Mouse (Mus musculus) liver, embryonic 16.5 days (tissue): Measurements from ENCODE around the gene Syt9. TPM values are rescaled to one million over a fixed set of nuclear protein-coding genes. Genes with fewer than 3 reads are reported as not detected.

Source experiments
- ATAC-seq: fragments of 200-750 bp; cut with Nextera tagmentation; 2 replicates; pipeline ENCODE4 v1.8.0; 2017; ENCODE audit warnings: low read depth, mild to moderate bottlenecking, moderate number of reproducible peaks, moderate library complexity
- H3K27ac ChIP-seq: fragments of 300-500 bp; sonication (generic); 2 replicates; pipeline ENCODE4 v1.5.1; 2014; ENCODE audit warnings: mild to moderate bottlenecking, low read length
- H3K27me3 ChIP-seq: fragments of 300-500 bp; sonication (generic); 2 replicates; pipeline ENCODE4 v1.6.1; 2014; ENCODE audit warnings: low read depth, low read length, mixed read lengths; ENCODE audit not compliant: control insufficient read depth, insufficient read depth
- H3K36me3 ChIP-seq: fragments of 300-500 bp; sonication (generic); 2 replicates; pipeline ENCODE4 v1.6.1; 2014; ENCODE audit warnings: mild to moderate bottlenecking; ENCODE audit not compliant: control insufficient read depth, insufficient read depth
- H3K4me1 ChIP-seq: fragments of 300-500 bp; sonication (generic); 2 replicates; pipeline ENCODE4 v1.6.1; 2014; ENCODE audit warnings: low read depth, low read length, mixed read lengths; ENCODE audit not compliant: control insufficient read depth
- H3K4me2 ChIP-seq: fragments of 300-500 bp; sonication (generic); 2 replicates; pipeline ENCODE4 v1.6.1; 2014; ENCODE audit warnings: low read depth, low read length, mixed read lengths
- H3K4me3 ChIP-seq: fragments of 300-500 bp; sonication (generic); 2 replicates; pipeline ENCODE4 v1.5.1; 2014; ENCODE audit warnings: low read depth, mild to moderate bottlenecking, low read length
- H3K9ac ChIP-seq: fragments of 300-500 bp; sonication (generic); 2 replicates; pipeline ENCODE4 v1.6.1; 2014; ENCODE audit warnings: low read depth, low read length
- H3K9me3 ChIP-seq: fragments of 300-500 bp; sonication (generic); replicated peaks from 2 replicates; pipeline ENCODE4 v1.6.1; 2016; ENCODE audit warnings: low read length; ENCODE audit not compliant: control insufficient read depth
- WGBS: fragments of 180-500 bp; shearing (Covaris S2); extraction: QIAGEN DNeasy Blood & Tissue Kit; methylation state at CpG from one replicate; pipeline ENCODE4 v1.1.7; 2014; ENCODE audit not compliant: insufficient replicate concordance; 5-methylcytosine and 5-hydroxymethylcytosine counted together
- polyA plus RNA-seq: library from polyadenylated mRNA; unstranded; fragments of >200 nt; fragmentation: Nextera tagmentation; extraction: Ambion mirVana; gene quantifications from 2 replicates; pipeline ENCODE4 v1.2.1, GENCODE M21; 2015

Gene Syt9
- polyA plus RNA-seq, 1 experiment from 2014 or later: 0.13 TPM

DNA sequence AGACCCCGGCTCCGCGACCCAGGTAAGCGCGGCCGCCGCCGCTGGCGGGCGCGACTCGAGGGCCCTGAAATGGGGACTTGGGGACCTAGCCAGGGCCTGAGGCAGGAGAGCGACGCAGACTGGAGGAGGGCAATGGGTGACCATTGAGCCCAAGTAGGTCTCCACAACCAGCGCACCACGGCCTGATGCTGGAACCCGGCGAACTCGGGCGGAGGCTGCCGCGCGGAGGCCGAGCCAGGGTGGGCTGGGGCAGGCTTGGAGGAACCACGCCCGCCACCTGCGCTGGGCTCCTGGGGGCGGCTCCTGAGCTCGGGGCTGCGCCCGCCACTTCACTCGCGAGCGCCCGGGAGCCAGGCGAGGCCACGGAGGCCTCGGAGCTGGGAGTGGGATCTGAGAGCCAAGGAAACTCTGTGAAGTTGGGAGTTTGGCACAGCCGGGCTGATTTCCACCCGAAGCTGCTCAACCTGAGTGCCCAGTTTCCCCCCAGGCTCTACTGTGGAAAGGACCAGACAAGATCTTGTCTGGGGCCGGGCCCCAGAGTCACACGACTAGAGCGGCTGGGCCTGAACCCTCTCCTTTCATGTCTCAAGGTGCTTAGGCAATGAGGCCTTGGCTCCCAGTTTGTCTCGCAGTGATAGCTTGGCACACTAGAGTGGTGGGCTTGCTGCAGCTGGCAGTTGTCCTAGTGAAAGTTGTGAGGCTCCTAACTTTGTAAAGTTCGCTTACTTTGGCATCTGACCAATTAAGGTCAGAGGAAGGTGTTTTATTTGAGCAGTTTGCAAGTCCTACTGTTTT lies 795 bp downstream of the Syt9 start:
- H3K4me1 ChIP-seq: no peaks in the 10 kb centered on the region
- no peaks in the 10 kb centered on the region for H3K36me3 ChIP-seq
- no peak overlapping the region for H3K27ac ChIP-seq
- no peak overlapping the region for H3K9ac ChIP-seq
- ATAC-seq: no peak
- H3K4me3 ChIP-seq: peak overlapping the region; percentile 55
- H3K27me3 ChIP-seq: peaks cover 38% of the 10 kb centered on the region
- H3K9me3 ChIP-seq: no peaks in the 10 kb centered on the region
- 5% methylated on average over 40 of the region's 45 CpGs for WGBS
- H3K4me2 ChIP-seq: peak overlapping the region; percentile 59

DNA sequence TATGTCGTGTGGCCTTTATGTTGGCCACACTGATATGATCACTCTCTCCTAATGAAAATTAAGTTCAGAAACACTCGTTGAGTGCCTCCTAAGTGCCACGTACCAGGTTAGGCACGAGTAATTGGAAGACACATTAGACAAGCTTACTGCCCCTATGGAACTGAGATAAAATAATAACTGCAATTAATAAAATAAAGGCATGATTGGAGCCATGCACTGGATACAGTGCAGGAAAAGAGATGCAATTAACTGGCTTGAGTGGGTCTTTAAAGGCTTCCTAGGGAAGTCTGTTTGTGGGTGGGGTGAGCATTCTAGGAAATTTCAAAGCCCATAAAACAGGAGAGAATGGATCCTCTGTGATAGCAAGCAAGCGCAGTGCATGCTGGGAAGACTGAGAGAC lies 10.0 kb downstream of the Syt9 start:
- no peaks in the 10 kb centered on the region for H3K4me1 ChIP-seq
- no peak overlapping the region for H3K4me3 ChIP-seq
- 65% methylated on average over 5 of the region's 5 CpGs for WGBS
- H3K9ac ChIP-seq: no peak overlapping the region
- no peaks in the 10 kb centered on the region for H3K9me3 ChIP-seq
- H3K27ac ChIP-seq: no peak overlapping the region
- no peaks in the 10 kb centered on the region for H3K27me3 ChIP-seq
- H3K4me2 ChIP-seq: no peak overlapping the region
- no peaks in the 10 kb centered on the region for H3K36me3 ChIP-seq
- ATAC-seq: no peak

DNA sequence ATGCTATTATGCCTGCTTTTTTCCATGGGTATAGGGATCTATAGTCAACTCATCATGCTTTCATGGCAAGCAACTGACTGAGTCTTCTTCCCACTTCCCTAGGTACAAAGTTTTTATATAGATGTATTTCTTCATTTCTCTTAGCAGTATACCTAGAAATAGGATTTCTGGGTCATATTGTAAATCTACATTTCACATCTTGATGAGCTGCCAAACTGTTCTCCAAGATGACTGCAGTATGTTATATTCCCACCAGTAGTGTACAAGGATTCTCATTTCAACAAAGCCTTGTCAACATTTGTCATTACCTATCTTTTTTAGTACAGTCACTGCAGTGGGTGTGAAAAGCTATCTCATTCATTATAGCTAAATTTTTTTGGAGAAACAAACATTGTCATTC lies 19.1 kb downstream of the Syt9 start:
- no peaks in the 10 kb centered on the region for H3K27me3 ChIP-seq
- H3K9ac ChIP-seq: no peak overlapping the region
- H3K4me3 ChIP-seq: no peak overlapping the region
- H3K36me3 ChIP-seq: no peaks in the 10 kb centered on the region
- no peaks in the 10 kb centered on the region for H3K4me1 ChIP-seq
- no peak overlapping the region for H3K4me2 ChIP-seq
- H3K27ac ChIP-seq: no peak overlapping the region
- H3K9me3 ChIP-seq: no peaks in the 10 kb centered on the region
- ATAC-seq: no peak

DNA sequence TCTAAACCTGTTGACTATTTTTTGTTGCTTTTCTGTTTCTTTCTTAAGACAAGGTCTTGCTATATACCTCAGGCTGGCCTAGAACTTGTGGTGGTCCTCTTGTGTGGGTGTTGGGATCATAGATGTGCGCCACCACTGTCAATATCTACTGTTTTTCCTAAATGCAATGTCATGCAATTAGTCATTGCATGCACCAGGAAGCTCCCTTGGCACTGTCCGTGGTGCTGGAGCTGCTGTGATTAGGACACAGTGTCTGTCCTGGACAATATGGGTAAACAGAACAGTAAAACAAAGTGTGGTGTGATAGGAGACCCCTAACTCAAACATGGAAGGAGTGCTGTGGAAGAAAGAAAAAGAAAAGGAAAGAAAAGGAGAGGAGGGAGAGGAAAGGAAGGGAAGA lies 22.2 kb downstream of the Syt9 start:
- H3K4me1 ChIP-seq: no peaks in the 10 kb centered on the region
- no peak overlapping the region for H3K9ac ChIP-seq
- no peaks in the 10 kb centered on the region for H3K27me3 ChIP-seq
- no peak overlapping the region for H3K4me3 ChIP-seq
- no peaks in the 10 kb centered on the region for H3K36me3 ChIP-seq
- no peak overlapping the region for H3K4me2 ChIP-seq
- no peak overlapping the region for H3K27ac ChIP-seq
- H3K9me3 ChIP-seq: no peaks in the 10 kb centered on the region
- ATAC-seq: no peak
- WGBS: 28% methylated on average over 2 of the region's 2 CpGs

DNA sequence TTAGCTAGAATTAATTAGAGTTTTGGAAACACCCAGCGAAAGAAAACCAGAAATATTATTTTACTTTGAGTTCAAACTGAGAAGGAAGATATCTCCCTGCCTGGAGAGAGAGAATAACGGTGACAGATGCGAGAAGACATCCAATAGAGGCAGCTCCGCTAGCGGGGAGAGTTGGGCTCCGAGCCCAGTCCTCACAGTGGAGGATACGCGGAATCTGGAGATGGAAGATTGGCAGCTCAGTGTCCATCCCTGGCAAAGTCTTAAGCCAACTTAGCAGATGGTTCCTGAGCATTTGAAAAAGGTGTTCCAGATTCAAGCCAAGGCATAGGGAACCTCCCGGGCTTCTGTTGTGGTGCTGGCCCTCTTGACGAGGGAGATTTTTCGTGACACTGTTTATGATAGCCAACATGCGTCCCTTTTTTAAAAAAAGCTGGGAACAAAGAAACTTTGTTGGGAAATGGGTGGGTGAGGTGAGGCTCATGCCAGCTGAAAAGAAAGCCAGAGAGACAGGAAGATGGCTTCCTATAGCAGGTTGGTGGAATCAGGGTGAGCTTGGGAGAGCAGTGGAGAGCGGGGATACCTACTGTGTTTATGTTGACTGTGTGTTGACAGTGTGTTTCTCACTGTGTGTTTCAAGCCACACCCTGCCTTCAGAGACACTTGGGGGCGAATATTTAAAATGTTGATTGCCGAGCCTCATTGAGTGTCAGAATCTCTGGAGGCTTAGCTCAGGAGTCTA lies 29.7 kb downstream of the Syt9 start:
- Histone ChIP-seq H3K4me2 (no peak overlapping the region), H3K27ac (no peak overlapping the region), H3K27me3 (no peaks in the 10 kb centered on the region), H3K9ac (no peak overlapping the region), H3K4me3 (no peak overlapping the region), H3K9me3 (no peaks in the 10 kb centered on the region; the same call in 1 of the 2 replicates), H3K36me3 (no peaks in the 10 kb centered on the region), H3K4me1 (no peaks in the 10 kb centered on the region)
- 72% methylated on average over 15 of the region's 15 CpGs for WGBS
- ATAC-seq: no peak

DNA sequence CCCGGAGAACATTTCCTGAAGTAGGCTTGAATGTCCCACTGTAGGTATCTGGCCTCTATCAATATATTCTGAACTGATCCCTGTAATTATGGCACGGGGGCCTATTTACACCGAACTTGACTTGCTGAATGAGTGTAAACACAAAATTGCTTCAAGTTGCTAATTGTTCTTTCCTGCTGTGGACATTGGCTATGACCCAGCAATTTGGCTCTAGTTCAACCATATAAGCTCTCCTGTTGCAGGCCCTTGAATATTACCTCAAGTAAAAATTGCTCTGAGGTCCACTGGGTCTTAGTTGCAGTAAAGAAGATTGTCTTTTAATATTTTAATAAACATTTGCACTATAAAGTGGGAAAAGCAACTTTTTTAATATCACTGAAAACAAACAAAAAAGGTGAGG lies 32.7 kb downstream of the Syt9 start:
- H3K27me3 ChIP-seq: no peaks in the 10 kb centered on the region
- H3K9me3 ChIP-seq: no peaks in the 10 kb centered on the region; the same call in 1 of the 2 replicates
- ATAC-seq: no peak
- H3K4me2 ChIP-seq: no peak overlapping the region
- no peak overlapping the region for H3K4me3 ChIP-seq
- no peaks in the 10 kb centered on the region for H3K4me1 ChIP-seq
- H3K9ac ChIP-seq: no peak overlapping the region
- no peak overlapping the region for H3K27ac ChIP-seq
- WGBS: 66% methylated on average over 3 of the region's 3 CpGs
- no peaks in the 10 kb centered on the region for H3K36me3 ChIP-seq

DNA sequence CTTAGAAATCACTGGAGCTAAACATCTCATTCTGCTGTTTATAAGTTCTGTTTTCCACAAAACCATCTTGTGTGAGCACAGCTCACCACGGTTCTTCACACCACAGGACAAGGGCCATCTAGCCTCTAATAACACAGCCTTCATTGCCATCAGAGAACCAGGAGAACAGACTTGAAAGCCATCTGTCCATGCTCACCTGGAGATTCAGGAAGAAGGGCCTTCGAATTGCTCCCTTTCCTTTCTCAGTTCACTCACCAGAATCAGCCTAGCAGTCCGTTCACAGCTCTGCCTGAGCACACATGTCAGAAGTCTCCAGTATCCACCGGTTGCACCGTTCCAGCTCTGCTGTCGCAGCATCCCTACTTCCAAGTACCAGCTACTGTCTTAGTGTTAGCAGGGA lies 44.4 kb downstream of the Syt9 start:
- H3K9ac ChIP-seq: no peak overlapping the region
- H3K4me3 ChIP-seq: no peak overlapping the region
- ATAC-seq: no peak
- 64% methylated on average over 6 of the region's 6 CpGs for WGBS
- H3K36me3 ChIP-seq: no peaks in the 10 kb centered on the region
- no peak overlapping the region for H3K4me2 ChIP-seq
- no peak overlapping the region for H3K27ac ChIP-seq
- H3K27me3 ChIP-seq: no peaks in the 10 kb centered on the region
- H3K9me3 ChIP-seq: no peaks in the 10 kb centered on the region
- no peaks in the 10 kb centered on the region for H3K4me1 ChIP-seq

DNA sequence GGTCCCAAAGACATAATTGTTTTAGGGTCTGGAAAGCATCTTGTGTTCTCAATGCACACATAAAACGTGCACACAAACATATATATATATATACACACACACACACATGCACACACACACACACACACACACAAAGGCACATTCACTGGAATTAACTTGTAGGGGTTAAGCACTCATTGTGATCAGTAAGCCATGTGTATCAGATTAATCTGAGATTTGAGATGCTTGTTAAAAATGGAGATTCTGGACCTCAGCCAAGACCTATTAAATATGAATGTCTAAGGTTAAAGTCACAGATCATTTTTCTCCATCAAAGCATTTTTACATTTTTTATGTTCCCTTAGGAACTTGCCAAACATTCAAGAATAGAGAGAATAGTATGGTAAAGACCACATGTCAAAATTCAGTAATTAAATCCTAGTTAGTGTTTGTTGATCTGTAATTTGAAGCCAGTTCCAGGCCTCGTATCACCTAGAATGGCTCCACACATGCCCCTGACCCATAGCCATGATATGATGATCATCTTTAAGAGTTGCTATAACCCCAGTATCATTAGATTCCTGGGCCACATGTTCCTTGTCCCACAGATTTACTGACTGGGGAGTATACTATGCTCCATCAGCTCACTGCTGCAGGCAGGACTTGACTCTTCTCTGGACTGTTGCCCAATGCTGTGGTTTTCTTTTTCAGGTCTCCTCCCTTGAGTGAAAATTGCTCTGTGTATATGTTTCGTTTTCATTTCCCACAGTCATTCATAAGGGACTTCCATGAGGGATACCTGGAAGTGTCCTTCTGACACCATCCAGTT lies 46.7 kb downstream of the Syt9 start:
- no peaks in the 10 kb centered on the region for H3K36me3 ChIP-seq
- H3K9ac ChIP-seq: no peak overlapping the region
- no peak overlapping the region for H3K4me3 ChIP-seq
- H3K4me2 ChIP-seq: no peak overlapping the region
- H3K27ac ChIP-seq: no peak overlapping the region
- H3K27me3 ChIP-seq: no peaks in the 10 kb centered on the region
- 48% methylated on average over 3 of the region's 3 CpGs for WGBS
- no peaks in the 10 kb centered on the region for H3K9me3 ChIP-seq
- no peak for ATAC-seq
- no peaks in the 10 kb centered on the region for H3K4me1 ChIP-seq

DNA sequence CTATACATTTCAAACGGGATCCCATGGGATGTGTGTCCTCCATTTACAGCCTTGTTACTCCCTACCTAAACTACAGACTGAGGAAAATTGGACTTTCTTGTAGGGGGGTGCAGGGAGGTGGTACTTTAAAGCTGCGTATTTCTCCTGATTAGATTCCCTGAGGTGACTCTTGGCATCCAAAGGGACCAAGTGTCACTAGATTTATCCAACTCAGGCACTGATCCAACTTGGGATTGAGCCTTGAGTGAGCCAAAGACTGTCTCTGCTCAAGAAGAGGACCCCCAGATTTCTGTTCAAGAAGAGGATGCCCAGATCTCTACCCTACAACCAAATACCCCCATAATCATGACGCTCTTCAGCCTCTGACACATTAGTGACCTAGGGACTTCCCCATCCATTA lies 66.9 kb downstream of the Syt9 start:
- Histone ChIP-seq H3K9ac (no peak overlapping the region), H3K27me3 (no peaks in the 10 kb centered on the region), H3K27ac (no peak overlapping the region), H3K4me3 (no peak overlapping the region), H3K9me3 (no peaks in the 10 kb centered on the region), H3K4me1 (no peaks in the 10 kb centered on the region), H3K4me2 (no peak overlapping the region), H3K36me3 (no peaks in the 10 kb centered on the region)
- no peak for ATAC-seq
- 55% methylated on average over 3 of the region's 3 CpGs for WGBS
